Mouse (Mus musculus): ENCODE results near the gene Fbxw2. TPM values are rescaled to one million over a fixed set of nuclear protein-coding genes. Genes with fewer than 3 reads are reported as not detected.
A peak's percentile ranks its signal among the peaks of the same experiment; 100 is the strongest.
"Not testable (repeated sequence)": the region's sequence is repeated elsewhere in the genome, so short reads cannot be mapped to it uniquely, and the experiment has no call there.

Fbxw2 gene
- total RNA-seq, 4 experiments from 2014 or later: 41.3 to 48.6 (median 45.1) TPM

DNA sequence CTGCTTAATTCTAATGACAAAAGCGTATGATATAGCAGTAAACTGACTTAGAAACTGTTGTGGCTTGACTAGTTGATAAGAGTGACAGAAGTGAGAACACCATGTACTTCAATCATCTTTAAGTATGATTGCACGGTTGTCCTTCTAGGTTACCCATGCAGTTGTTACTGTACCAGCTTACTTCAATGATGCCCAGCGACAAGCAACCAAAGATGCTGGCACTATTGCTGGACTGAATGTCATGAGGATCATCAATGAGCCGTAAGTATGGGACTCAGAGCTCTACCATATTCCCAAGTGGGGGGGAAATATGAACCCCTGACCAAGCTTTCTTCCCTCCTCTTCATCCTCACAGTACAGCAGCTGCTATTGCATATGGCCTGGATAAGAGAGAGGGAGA, 52.4 kb downstream of the Fbxw2 start:
- DNase-seq (ENCODE audit: low spot score): no peak

DNA sequence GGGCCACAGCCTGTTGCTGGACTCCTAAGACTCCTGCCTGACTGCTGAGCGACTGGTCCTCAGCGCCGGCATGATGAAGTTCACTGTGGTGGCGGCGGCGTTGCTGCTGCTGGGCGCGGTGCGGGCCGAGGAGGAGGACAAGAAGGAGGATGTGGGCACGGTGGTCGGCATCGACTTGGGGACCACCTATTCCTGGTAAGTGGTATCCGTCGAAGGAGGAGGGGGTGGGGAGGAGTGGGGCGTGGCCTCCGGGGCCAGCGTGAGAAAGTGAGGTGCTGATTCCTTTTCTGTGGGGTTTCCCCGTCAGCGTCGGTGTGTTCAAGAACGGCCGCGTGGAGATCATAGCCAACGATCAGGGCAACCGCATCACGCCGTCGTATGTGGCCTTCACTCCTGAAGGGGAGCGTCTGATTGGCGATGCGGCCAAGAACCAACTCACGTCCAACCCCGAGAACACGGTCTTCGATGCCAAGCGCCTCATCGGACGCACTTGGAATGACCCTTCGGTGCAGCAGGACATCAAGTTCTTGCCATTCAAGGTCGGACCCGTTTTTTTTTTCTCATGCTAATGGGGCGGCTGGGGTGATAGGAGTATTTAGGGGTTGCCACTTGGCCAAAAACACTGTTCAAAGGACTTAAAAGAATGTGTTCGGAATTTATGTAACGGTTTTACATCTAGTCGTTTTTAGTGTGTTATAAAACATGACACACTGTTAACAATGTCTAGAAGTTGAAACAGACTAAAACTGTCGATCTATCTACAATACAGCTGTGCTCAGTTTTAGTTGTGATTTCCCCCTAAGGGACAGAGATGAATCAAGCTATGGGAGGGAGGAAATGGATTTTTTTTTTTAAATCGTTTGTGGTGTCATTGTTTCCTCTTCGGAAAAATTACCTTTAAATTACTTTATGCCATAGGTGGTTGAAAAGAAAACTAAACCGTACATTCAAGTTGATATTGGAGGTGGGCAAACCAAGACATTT, 53.6 kb downstream of the Fbxw2 start:
- no peak for DNase-seq (ENCODE audit: low spot score)

DNA sequence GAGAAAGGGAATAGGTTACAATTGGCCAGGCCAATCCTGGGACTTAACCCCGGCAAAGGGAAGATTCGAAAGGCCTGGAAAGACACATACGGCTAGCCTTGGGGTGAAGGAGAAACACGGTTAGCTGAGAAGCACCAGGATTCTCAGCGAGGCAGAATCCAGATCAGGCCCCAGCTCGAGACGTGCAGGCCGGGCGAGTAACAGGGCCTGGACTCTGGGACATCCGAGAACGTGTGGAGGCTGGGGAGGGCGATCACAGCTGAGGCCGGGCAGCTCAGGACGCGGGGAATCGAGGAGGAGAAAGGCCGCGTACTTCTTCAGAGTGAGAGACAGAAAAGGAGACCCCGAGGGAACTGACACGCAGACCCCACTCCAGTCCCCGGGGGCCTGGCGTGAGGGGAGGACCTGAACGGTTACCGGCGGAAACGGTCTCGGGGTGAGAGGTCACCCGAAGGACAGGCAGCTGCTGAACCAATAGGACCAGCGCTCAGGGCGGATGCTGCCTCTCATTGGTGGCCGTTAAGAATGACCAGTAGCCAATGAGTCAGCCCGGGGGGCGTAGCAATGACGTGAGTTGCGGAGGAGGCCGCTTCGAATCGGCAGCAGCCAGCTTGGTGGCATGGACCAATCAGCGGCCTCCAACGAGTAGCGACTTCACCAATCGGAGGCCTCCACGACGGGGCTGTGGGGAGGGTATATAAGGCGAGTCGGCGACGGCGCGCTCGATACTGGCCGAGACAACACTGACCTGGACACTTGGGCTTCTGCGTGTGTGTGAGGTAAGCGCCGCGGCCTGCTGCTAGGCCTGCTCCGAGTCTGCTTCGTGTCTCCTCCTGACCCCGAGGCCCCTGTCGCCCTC, 54.5 kb downstream of the Fbxw2 start, which contains the start of gene Hspa5:
Gene Hspa5 (plus strand): TSS at position 603 of the 859 bp plus-strand sequence.
- peak; percentile 99 for DNase-seq (ENCODE audit: low spot score)

DNA sequence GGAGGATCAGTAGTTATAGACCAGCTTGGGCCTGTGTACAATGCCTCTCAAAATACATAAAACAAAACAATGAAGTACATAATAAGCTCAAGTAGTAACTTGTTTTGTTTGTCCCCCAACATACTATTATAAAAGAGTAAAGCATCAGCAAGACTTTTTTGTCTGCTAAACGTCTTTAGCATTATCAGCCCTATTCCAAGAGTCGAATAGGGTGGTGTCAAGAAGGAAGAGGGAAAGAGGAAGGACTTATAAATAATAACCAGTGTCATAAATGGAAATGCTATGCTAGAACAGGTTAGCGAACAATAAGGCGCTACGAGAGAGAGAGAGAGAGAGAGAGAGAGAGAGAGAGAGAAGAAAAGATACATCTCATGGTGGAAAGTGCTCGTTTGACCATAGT, 55.2 kb downstream of the Fbxw2 start:
- no peak for DNase-seq (ENCODE audit: low spot score)

DNA sequence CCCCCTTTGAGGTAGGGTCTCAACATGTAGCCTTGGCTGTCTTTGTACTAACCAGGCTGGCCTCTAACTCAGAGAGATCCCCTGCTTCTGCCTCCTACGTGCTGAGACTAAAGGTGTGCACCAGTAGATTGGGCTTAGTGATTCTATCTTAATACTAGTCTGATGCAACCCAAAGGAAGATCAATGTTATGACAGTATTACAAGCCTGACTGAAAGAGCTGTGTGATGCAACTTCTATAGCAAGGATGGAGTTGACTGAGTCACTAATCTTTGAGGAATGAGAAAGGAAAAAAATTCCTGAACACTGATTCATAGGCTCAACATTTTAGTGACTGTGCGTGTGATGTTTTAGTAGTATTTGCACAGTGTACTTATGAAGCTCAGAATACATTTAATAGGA, 56.1 kb downstream of the Fbxw2 start:
- no peak for DNase-seq (ENCODE audit: low spot score)

DNA sequence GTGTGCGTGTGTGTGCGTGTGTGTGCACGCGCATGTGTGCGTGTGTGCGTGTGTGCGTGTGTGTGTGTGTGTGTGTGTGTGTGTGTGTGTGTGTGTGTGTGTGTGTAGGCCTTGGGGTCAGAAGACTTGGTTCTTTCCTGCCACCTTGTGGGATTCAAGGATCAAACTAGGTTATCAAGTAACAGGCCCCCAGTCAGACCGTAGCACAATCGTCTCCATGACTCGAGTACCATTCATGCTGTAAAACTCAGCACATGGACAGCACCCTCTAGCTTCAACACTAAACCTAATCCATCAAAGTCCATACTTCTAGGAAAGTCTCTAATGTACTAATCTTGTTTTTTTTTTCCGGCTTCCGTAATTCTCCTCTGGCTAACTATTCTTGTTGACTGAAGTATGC, 61.3 kb downstream of the Fbxw2 start:
- DNase-seq (ENCODE audit: low spot score): no peak

DNA sequence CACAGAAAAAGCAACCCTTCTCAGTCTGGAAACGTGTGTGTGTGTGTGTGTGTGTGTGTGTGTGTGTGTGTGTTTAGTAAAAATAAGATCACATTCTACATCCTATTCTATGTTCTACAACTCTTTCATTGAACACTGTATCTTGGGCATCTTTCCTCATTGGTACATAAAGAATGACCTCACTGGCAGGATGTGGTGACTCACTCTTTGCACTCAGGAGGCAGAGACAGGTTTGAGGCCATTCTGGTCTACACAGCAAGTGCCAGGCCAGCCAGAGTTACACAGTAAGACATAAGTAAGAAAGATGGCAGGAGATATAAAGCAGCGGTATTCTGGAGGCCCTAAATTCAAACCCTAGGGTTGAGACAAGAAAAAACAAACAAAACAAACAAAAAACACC, 63.2 kb downstream of the Fbxw2 start:
- no peak for DNase-seq (ENCODE audit: low spot score)

DNA sequence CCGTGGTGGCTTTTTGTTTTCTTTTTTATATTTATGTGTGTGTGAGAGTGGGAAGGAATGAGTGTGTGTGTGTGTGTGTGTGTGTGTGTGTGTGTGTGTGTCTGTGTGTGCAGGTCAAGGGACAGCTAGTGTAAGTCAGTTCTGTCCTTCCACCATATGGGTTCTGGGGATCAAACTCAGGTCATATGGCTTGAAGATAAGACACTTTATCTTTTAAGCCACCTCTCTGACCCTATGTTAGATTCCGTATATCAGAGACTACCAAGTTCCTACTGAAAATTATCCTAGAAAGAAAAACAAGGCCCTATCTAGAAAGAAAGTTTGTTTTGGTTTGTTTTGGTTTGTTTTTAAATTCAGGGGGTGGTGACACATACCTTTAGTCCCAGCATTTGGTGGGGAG, 63.9 kb downstream of the Fbxw2 start:
- DNase-seq (ENCODE audit: low spot score): no peak

DNA sequence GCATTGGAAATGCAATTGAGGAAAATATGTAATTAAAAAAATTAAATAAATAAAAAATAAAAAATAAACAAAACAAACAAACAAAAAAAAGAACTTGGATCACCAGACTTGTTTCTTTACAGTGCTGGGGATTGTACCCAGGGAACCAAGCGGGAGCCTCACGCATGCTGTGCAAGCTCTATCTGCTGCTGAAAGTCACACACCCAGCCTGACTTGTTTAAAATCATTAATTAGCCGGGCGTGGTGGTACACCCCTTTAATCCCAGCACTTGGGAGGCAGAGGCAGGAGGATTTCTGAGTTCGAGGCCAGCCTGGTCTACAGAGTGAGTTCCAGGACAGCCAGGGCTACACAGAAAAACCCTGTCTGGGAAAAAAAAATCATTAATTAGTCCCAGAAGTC, 64.8 kb downstream of the Fbxw2 start:
- not testable (repeated sequence) for DNase-seq (ENCODE audit: low spot score)

DNA sequence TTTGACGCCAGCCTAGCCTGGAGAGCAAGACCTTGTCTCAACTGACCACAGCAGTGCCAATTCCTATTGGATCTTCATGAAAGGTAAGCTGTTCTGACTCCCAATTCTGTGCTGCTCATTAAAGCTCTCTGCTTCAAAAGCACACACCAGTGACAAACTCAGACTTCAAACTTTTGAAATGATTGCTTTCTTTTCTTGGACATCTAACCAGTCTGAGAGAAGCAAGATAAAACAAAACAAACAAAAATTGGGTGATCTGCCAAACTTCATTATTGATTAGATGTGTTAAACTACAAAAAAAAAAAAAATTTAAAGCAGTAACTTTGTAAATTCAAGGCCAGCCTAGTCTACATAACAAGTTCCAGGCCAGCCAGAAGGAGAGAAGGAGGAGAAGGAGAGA, 68.8 kb downstream of the Fbxw2 start:
- no peak for DNase-seq (ENCODE audit: low spot score)

DNA sequence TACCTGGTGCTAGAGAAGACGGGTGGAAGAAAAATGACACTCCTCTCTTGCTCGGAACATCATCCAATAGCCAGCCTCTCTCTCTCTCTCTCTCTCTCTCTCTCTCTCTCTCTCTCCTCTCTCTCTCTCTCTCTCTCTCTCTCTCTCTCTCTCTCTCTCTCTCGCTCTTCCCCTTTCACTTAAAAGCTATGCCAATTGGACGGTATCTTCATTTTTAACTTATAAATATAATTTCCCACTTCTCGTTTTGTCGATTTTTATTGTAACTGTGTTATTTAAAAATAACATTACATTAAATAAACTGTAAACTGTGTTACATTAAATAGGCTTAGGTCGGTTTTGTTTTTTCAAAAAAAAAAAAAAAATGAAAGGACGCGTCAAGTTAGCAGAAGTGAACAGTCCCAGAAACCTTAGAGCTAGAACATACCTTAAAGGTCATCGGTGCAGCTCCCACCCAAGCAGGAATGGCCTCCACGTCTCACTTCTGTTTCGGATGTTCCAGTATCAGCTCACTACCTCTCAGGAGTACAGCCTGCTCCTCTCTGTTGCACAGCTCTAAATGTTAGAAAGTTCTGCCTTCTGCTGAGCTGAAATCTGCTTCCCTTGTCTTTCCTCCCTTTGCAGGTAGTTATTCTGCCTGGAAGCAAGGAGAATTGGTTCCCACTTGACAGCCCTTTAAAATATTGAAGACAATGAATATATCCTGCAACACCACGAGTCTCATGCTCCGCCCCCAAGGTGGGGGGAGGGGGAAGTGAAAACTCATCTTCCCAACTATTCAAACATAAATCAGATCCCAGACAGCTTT, 71.4 kb downstream of the Fbxw2 start, which contains the start of gene Gapvd1:
Gene Gapvd1 (minus strand): TSS at position 682 of the 808 bp plus-strand sequence.
- peak; percentile 26 for DNase-seq (ENCODE audit: low spot score)

Other genes starting within 250 kb of the Fbxw2 start
- 10 to 100 TPM; 35.0 to 38.9 (median 37.2) TPM for gene Gapvd1, start 71.1 kb downstream of the Fbxw2 start, total RNA-seq (2022)
- 100 to 1,000 TPM; 590 to 816 (median 680) TPM for gene Hspa5, start 54.3 kb downstream of the Fbxw2 start, total RNA-seq (2022)
- gene Rabepk, start 26.4 kb downstream of the Fbxw2 start, total RNA-seq (2022): 10 to 100 TPM; 10.2 to 14.5 (median 11.3) TPM
- gene Gm34653, start 6.7 kb upstream of the Fbxw2 start, total RNA-seq (2022): not detected
- gene Cutal, start 48.1 kb upstream of the Fbxw2 start, total RNA-seq (2022): 1 to 10 TPM in 2 of 4 experiments, under 1 TPM in 2; 0.87 to 2.1 (median 1.1) TPM
- gene Psmd5, start 48.7 kb upstream of the Fbxw2 start, total RNA-seq (2022): 10 to 100 TPM; 11.2 to 13.0 (median 11.9) TPM
- gene Phf19, start 87.7 kb upstream of the Fbxw2 start, total RNA-seq (2022): 1 to 10 TPM in 2 of 4 experiments, under 1 TPM in 2; 0.66 to 1.5 (median 1.2) TPM
- gene Traf1, start 135.5 kb upstream of the Fbxw2 start, total RNA-seq (2022): 1 to 10 TPM; 1.1 to 2.6 (median 1.2) TPM
- gene Hc, start 235.1 kb upstream of the Fbxw2 start, total RNA-seq (2022): not detected